Mouse (Mus musculus) CH12.LX (cell line): ENCODE results near the gene Spi1. TPM values are rescaled to one million over a fixed set of nuclear protein-coding genes. Genes with fewer than 3 reads are reported as not detected.

Experiments
- DNase-seq: peaks from one replicate; pipeline ENCODE4 v3.0.0-alpha.2; 2013; ENCODE audit errors: extremely low read depth
- H3K27ac ChIP-seq: 2 replicates; pipeline ENCODE4 v1.5.1; 2012; ENCODE audit warnings: low read depth, mild to moderate bottlenecking, control low read depth, moderate library complexity; ENCODE audit not compliant: insufficient read depth
- H3K27me3 ChIP-seq: replicated peaks from 2 replicates; pipeline ENCODE3; 2012; ENCODE audit warnings: inconsistent platforms
- H3K36me3 ChIP-seq, 2 experiments: replicated peaks in 1 of 2; 2 replicates each; pipeline versions ENCODE3 to v1.6.1; 2012; ENCODE audit warnings: inconsistent platforms in 1 of 2, low read length in 1 of 2, mild to moderate bottlenecking in 1 of 2, mixed read lengths in 1 of 2, moderate library complexity in 1 of 2; ENCODE audit not compliant: control insufficient read depth in 1 of 2, insufficient read depth in 1 of 2
- H3K4me1 ChIP-seq, 2 experiments: 2 replicates each; pipeline ENCODE4 v1.6.1; 2012; ENCODE audit warnings: inconsistent platforms in 1 of 2, moderate library complexity in 1 of 2; ENCODE audit not compliant: insufficient read depth in 2 of 2, control insufficient read depth in 1 of 2
- H3K4me2 ChIP-seq: 2 replicates; pipeline ENCODE4 v1.6.1; 2012; ENCODE audit warnings: low read depth, mild to moderate bottlenecking, control low read depth; ENCODE audit not compliant: poor library complexity, insufficient read depth, severe bottlenecking
- H3K4me3 ChIP-seq, 3 experiments: fragments of 150-350 bp in 1 of 3; sonication (generic) in 1 of 3; replicated peaks in 1 of 3; 2 replicates each; pipeline versions ENCODE3 to v1.5.1; 2011 to 2012; ENCODE audit warnings: low read depth in 2 of 3, low read length in 2 of 3, mild to moderate bottlenecking in 2 of 3, moderate library complexity in 2 of 3, control low read depth in 1 of 3, improper control_type of control experiment in 1 of 3, inconsistent platforms in 1 of 3, mixed read lengths in 1 of 3; ENCODE audit not compliant: poor library complexity in 1 of 3
- H3K79me2 ChIP-seq: replicated peaks from 2 replicates; pipeline ENCODE4 v1.6.1; 2012; ENCODE audit warnings: mild to moderate bottlenecking, moderate library complexity; ENCODE audit not compliant: control insufficient read depth, poor library complexity, insufficient read depth, severe bottlenecking; ENCODE audit errors: extremely low read depth
- H3K9ac ChIP-seq: 2 replicates; pipeline ENCODE4 v1.6.1; 2012; ENCODE audit warnings: low read depth, mild to moderate bottlenecking, control low read depth, moderate library complexity; ENCODE audit not compliant: insufficient read depth
- H3K9me3 ChIP-seq: replicated peaks from 2 replicates; pipeline ENCODE3; 2012; ENCODE audit warnings: low read length, inconsistent platforms, mixed read lengths
- CHD2 ChIP-seq: IDR thresholded peaks from 2 replicates; pipeline ENCODE4 v1.6.1; 2011; ENCODE audit warnings: low read length, improper control_type of control experiment
- E2F4 ChIP-seq: IDR thresholded peaks from 2 replicates; pipeline ENCODE4 v1.6.1; 2011; ENCODE audit warnings: low read depth, low read length, improper control_type of control experiment; ENCODE audit not compliant: insufficient replicate concordance
- JUN ChIP-seq: IDR thresholded peaks from 2 replicates; pipeline ENCODE4 v1.6.1; 2011; ENCODE audit warnings: low read depth, mild to moderate bottlenecking, low read length, improper control_type of control experiment, moderate library complexity; ENCODE audit not compliant: insufficient read depth
- KAT2A ChIP-seq: IDR thresholded peaks from 2 replicates; pipeline ENCODE4 v1.6.1; 2012; ENCODE audit warnings: low read length, improper control_type of control experiment, inconsistent platforms; ENCODE audit not compliant: insufficient replicate concordance
- MEF2A ChIP-seq: IDR thresholded peaks from 2 replicates; pipeline ENCODE4 v1.6.1; 2014; ENCODE audit warnings: low read depth, mild to moderate bottlenecking, inconsistent platforms, low read length, improper control_type of control experiment, borderline replicate concordance
- RCOR1 ChIP-seq: conservative IDR thresholded peaks from 2 replicates; pipeline ENCODE4 v1.6.1; 2012; ENCODE audit warnings: low read depth, mild to moderate bottlenecking, inconsistent platforms, low read length, improper control_type of control experiment
- UBTF ChIP-seq: IDR thresholded peaks from 2 replicates; pipeline ENCODE4 v1.6.1; 2012; ENCODE audit warnings: low read depth, mild to moderate bottlenecking, inconsistent platforms, low read length, improper control_type of control experiment, moderate library complexity
- USF2 ChIP-seq: conservative IDR thresholded peaks from 2 replicates; pipeline ENCODE4 v1.6.1; 2011; ENCODE audit warnings: low read depth, low read length, improper control_type of control experiment
- ZC3H11A ChIP-seq: IDR thresholded peaks from 2 replicates; pipeline ENCODE4 v1.6.1; 2012; ENCODE audit warnings: low read depth, mild to moderate bottlenecking, inconsistent platforms, low read length, improper control_type of control experiment
- ZNF384 ChIP-seq: IDR thresholded peaks from 2 replicates; pipeline ENCODE4 v1.6.1; 2012; ENCODE audit warnings: low read depth, low read length, improper control_type of control experiment, inconsistent platforms
- dilution Hi-C: fragments of 300-500 bp; cut with MboI; formaldehyde crosslinking; loops from 2 replicates; pipeline ENCODE4 v1.14.3; 2020; ENCODE audit warnings: low sequenced_read_pairs; ENCODE audit not compliant: extremely low pct_unique_long_range_greater_than_20kb, extremely low pct_ligation_motif_present
- in situ Hi-C: fragments of 300-500 bp; cut with MboI; formaldehyde crosslinking; loops from 3 replicates; pipeline ENCODE4 v1.14.3; 2019; ENCODE audit warnings: low sequenced_read_pairs, low pct_ligation_motif_present, low pct_unique_long_range_greater_than_20kb, mixed read lengths
- polyA plus RNA-seq: library from polyadenylated mRNA; unstranded; fragments of >175 nt; gene quantifications from 2 replicates; pipeline ENCODE4 v1.2.1, GENCODE M21; 2012; ENCODE audit warnings: low read depth; ENCODE audit not compliant: insufficient read length
- total RNA-seq, 2 experiments: library from RNA; depleted of rRNA; stranded (reverse); fragments of 300-350 nt in 1 of 2; fragments of >200 nt in 1 of 2; gene quantifications; 2 replicates each; pipeline ENCODE4 v1.2.3; 2012 to 2014

Gene Spi1
- total and polyA plus RNA-seq, 3 experiments, result 24.7 to 45.7 (median 42.6) TPM

- H3K4me2 ChIP-seq, result no peak overlapping the region
- no peaks in the 10 kb centered on the region for H3K27me3 ChIP-seq
- in situ Hi-C loops, result no loop called here
- H3K4me1 ChIP-seq, result no peaks in the 10 kb centered on the region
- H3K79me2 ChIP-seq, result no peaks in the 10 kb centered on the region
- H3K4me3 ChIP-seq, result no peak overlapping the region
- TF ChIP-seq JUN, result no peak
- no peak for TF ChIP-seq UBTF
- TF ChIP-seq USF2, result no peak
- no peak for TF ChIP-seq E2F4
- TF ChIP-seq CHD2, result no peak
- TF ChIP-seq RCOR1, result no peak
- TF ChIP-seq KAT2A, result no peak
- dilution Hi-C loops, result no loop called here
- H3K9ac ChIP-seq, result no peak overlapping the region
- H3K27ac ChIP-seq, result no peak overlapping the region
- H3K36me3 ChIP-seq, result peaks cover 70 to 95% of the 10 kb centered on the region in 2 experiments
- no peak for DNase-seq
- H3K9me3 ChIP-seq, result no peaks in the 10 kb centered on the region
These were observed 81.3 kb downstream of the Spi1 start for GRCm38 (mm10) chr2:91163532-91163931.

DNA sequence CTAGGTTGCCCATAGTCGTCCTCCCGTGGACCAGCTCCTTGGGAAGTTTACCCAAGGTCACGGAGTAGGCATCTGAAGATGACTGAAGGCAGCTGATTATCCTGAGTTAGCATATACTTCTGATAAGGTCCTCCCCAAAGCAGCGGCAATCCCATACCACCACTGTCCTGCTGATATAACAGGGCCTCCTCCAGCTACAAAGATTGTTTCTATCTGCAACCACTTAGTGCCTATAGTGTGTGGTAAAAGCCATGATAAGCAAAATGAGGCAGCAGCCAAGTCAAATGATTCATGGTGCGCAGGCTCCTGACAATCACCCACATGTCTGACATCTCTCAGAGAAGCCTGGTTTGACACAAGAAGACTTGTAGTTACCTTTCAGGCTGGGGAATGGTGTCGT lies 82.8 kb downstream of the Spi1 start:
- Histone ChIP-seq H3K4me3 (no peak overlapping the region), H3K9ac (no peak overlapping the region), H3K4me2 (no peak overlapping the region), H3K36me3 (peaks cover 70 to 95% of the 10 kb centered on the region in 2 experiments), H3K27ac (no peak overlapping the region), H3K9me3 (no peaks in the 10 kb centered on the region), H3K79me2 (no peaks in the 10 kb centered on the region), H3K4me1 (no peaks in the 10 kb centered on the region), H3K27me3 (no peaks in the 10 kb centered on the region)
- no peak for TF ChIP-seq ZNF384
- no peak for TF ChIP-seq ZC3H11A
- TF ChIP-seq MEF2A, result no peak
- dilution Hi-C loops, result no loop called here
- DNase-seq, result no peak
- in situ Hi-C loops, result no loop called here

Other genes starting within 250 kb of the Spi1 start
- gene Mtch2, start 235.2 kb upstream of the Spi1 start, total RNA-seq (2012; rRNA removed), result 70.0 and 82.8 TPM in 2 replicates
- gene Mtch2, start 235.2 kb upstream of the Spi1 start, total RNA-seq (2014; rRNA removed), result 158 and 173 TPM in 2 replicates
- gene Mtch2, start 235.2 kb upstream of the Spi1 start, polyA plus RNA-seq, result 162 and 209 TPM in 2 replicates
- gene C1qtnf4, start 196.5 kb upstream of the Spi1 start, total RNA-seq (2012; rRNA removed), result not detected in 2 replicates
- gene C1qtnf4, start 196.5 kb upstream of the Spi1 start, total RNA-seq (2014; rRNA removed), result not detected in 2 replicates
- gene C1qtnf4, start 196.5 kb upstream of the Spi1 start, polyA plus RNA-seq, result not detected in 2 replicates
- gene Kbtbd4, start 177.7 kb upstream of the Spi1 start, total RNA-seq (2012; rRNA removed), result 20.5 and 28.4 TPM in 2 replicates
- 19.5 and 20.1 TPM in 2 replicates for gene Kbtbd4, start 177.7 kb upstream of the Spi1 start, total RNA-seq (2014; rRNA removed)
- gene Kbtbd4, start 177.7 kb upstream of the Spi1 start, polyA plus RNA-seq, result 21.7 and 24.9 TPM in 2 replicates
- 133 and 146 TPM in 2 replicates for gene Ndufs3, start 177.6 kb upstream of the Spi1 start, total RNA-seq (2012; rRNA removed)
- 182 and 195 TPM in 2 replicates for gene Ndufs3, start 177.6 kb upstream of the Spi1 start, total RNA-seq (2014; rRNA removed)
- gene Ndufs3, start 177.6 kb upstream of the Spi1 start, polyA plus RNA-seq, result 185 and 190 TPM in 2 replicates
- 29.7 and 33.8 TPM in 2 replicates for gene Celf1, start 142.0 kb upstream of the Spi1 start, total RNA-seq (2012; rRNA removed)
- gene Celf1, start 142.0 kb upstream of the Spi1 start, total RNA-seq (2014; rRNA removed), result 50.9 and 52.8 TPM in 2 replicates
- gene Celf1, start 142.0 kb upstream of the Spi1 start, polyA plus RNA-seq, result 67.4 and 69.7 TPM in 2 replicates
- 0.08 TPM in 1 of 2 replicates, not detected in the other for gene Rapsn, start 46.8 kb upstream of the Spi1 start, total RNA-seq (2012; rRNA removed)
- gene Rapsn, start 46.8 kb upstream of the Spi1 start, total RNA-seq (2014; rRNA removed), result 0.15 TPM in 1 of 2 replicates, not detected in the other
- 0.40 TPM in 1 of 2 replicates, not detected in the other for gene Rapsn, start 46.8 kb upstream of the Spi1 start, polyA plus RNA-seq
- 214 and 283 TPM in 2 replicates for gene Psmc3, start 28.4 kb upstream of the Spi1 start, total RNA-seq (2012; rRNA removed)
- 242 and 257 TPM in 2 replicates for gene Psmc3, start 28.4 kb upstream of the Spi1 start, total RNA-seq (2014; rRNA removed)
- gene Psmc3, start 28.4 kb upstream of the Spi1 start, polyA plus RNA-seq, result 284 and 353 TPM in 2 replicates
- gene Slc39a13, start 12.0 kb upstream of the Spi1 start, total RNA-seq (2012; rRNA removed), result 7.5 and 8.4 TPM in 2 replicates
- 3.5 and 4.3 TPM in 2 replicates for gene Slc39a13, start 12.0 kb upstream of the Spi1 start, total RNA-seq (2014; rRNA removed)
- 7.2 and 8.1 TPM in 2 replicates for gene Slc39a13, start 12.0 kb upstream of the Spi1 start, polyA plus RNA-seq
- gene Mybpc3, start 35.8 kb downstream of the Spi1 start, total RNA-seq (2012; rRNA removed), result 0.04 TPM in 2 replicates
- 0.07 and 0.15 TPM in 2 replicates for gene Mybpc3, start 35.8 kb downstream of the Spi1 start, total RNA-seq (2014; rRNA removed)
- gene Mybpc3, start 35.8 kb downstream of the Spi1 start, polyA plus RNA-seq, result 0.27 TPM in 2 replicates
- gene Madd, start 101.4 kb downstream of the Spi1 start, total RNA-seq (2012; rRNA removed), result 12.8 and 14.6 TPM in 2 replicates
- 4.7 and 4.8 TPM in 2 replicates for gene Madd, start 101.4 kb downstream of the Spi1 start, total RNA-seq (2014; rRNA removed)
- gene Madd, start 101.4 kb downstream of the Spi1 start, polyA plus RNA-seq, result 15.6 and 18.3 TPM in 2 replicates
- gene Nr1h3, start 120.4 kb downstream of the Spi1 start, total RNA-seq (2012; rRNA removed), result 0.50 and 0.93 TPM in 2 replicates
- 0.17 and 0.59 TPM in 2 replicates for gene Nr1h3, start 120.4 kb downstream of the Spi1 start, total RNA-seq (2014; rRNA removed)
- gene Nr1h3, start 120.4 kb downstream of the Spi1 start, polyA plus RNA-seq, result 0.19 TPM in 1 of 2 replicates, not detected in the other
- 3.1 and 4.2 TPM in 2 replicates for gene Acp2, start 120.5 kb downstream of the Spi1 start, total RNA-seq (2012; rRNA removed)
- 2.4 and 2.9 TPM in 2 replicates for gene Acp2, start 120.5 kb downstream of the Spi1 start, total RNA-seq (2014; rRNA removed)
- gene Acp2, start 120.5 kb downstream of the Spi1 start, polyA plus RNA-seq, result 3.1 TPM in 2 replicates
- 11.0 and 13.9 TPM in 2 replicates for gene Ddb2, start 154.6 kb downstream of the Spi1 start, total RNA-seq (2012; rRNA removed)
- gene Ddb2, start 154.6 kb downstream of the Spi1 start, total RNA-seq (2014; rRNA removed), result 20.2 and 23.4 TPM in 2 replicates
- gene Ddb2, start 154.6 kb downstream of the Spi1 start, polyA plus RNA-seq, result 14.1 and 15.2 TPM in 2 replicates
- gene Pacsin3, start 173.6 kb downstream of the Spi1 start, total RNA-seq (2012; rRNA removed), result 5.3 and 9.1 TPM in 2 replicates
- gene Pacsin3, start 173.6 kb downstream of the Spi1 start, total RNA-seq (2014; rRNA removed), result 1.2 and 1.5 TPM in 2 replicates
- gene Pacsin3, start 173.6 kb downstream of the Spi1 start, polyA plus RNA-seq, result 1.4 and 3.1 TPM in 2 replicates
- 57.0 and 71.6 TPM in 2 replicates for gene Arfgap2, start 182.6 kb downstream of the Spi1 start, total RNA-seq (2012; rRNA removed)
- 48.3 and 55.1 TPM in 2 replicates for gene Arfgap2, start 182.6 kb downstream of the Spi1 start, total RNA-seq (2014; rRNA removed)
- 77.6 and 80.0 TPM in 2 replicates for gene Arfgap2, start 182.6 kb downstream of the Spi1 start, polyA plus RNA-seq